Mouse (Mus musculus) CH12.LX (cell line): ENCODE measurements at regions not wholly inside any gene's neighbourhood (a gene's known extent, or its start where the extent isn't known, plus 50 kb on each side); places are given as distances from the start of the nearest gene placed in this dataset.

Experiments used
- DNase-seq: peaks from one replicate; pipeline ENCODE4 v3.0.0-alpha.2; 2013; ENCODE audit errors: extremely low read depth
- H3K27ac ChIP-seq: 2 replicates; pipeline ENCODE4 v1.5.1; 2012; ENCODE audit warnings: low read depth, mild to moderate bottlenecking, control low read depth, moderate library complexity; ENCODE audit not compliant: insufficient read depth
- H3K27me3 ChIP-seq: replicated peaks from 2 replicates; pipeline ENCODE3; 2012; ENCODE audit warnings: inconsistent platforms
- H3K36me3 ChIP-seq, 2 experiments: replicated peaks in 1 of 2; 2 replicates each; pipeline versions ENCODE3 to v1.6.1; 2012; ENCODE audit warnings: inconsistent platforms in 1 of 2, low read length in 1 of 2, mild to moderate bottlenecking in 1 of 2, mixed read lengths in 1 of 2, moderate library complexity in 1 of 2; ENCODE audit not compliant: control insufficient read depth in 1 of 2, insufficient read depth in 1 of 2
- H3K4me1 ChIP-seq, 2 experiments: 2 replicates each; pipeline ENCODE4 v1.6.1; 2012; ENCODE audit warnings: inconsistent platforms in 1 of 2, moderate library complexity in 1 of 2; ENCODE audit not compliant: insufficient read depth in 2 of 2, control insufficient read depth in 1 of 2
- H3K4me2 ChIP-seq: 2 replicates; pipeline ENCODE4 v1.6.1; 2012; ENCODE audit warnings: low read depth, mild to moderate bottlenecking, control low read depth; ENCODE audit not compliant: poor library complexity, insufficient read depth, severe bottlenecking
- H3K4me3 ChIP-seq, 3 experiments: fragments of 150-350 bp in 1 of 3; sonication (generic) in 1 of 3; replicated peaks in 1 of 3; 2 replicates each; pipeline versions ENCODE3 to v1.5.1; 2011 to 2012; ENCODE audit warnings: low read depth in 2 of 3, low read length in 2 of 3, mild to moderate bottlenecking in 2 of 3, moderate library complexity in 2 of 3, control low read depth in 1 of 3, improper control_type of control experiment in 1 of 3, inconsistent platforms in 1 of 3, mixed read lengths in 1 of 3; ENCODE audit not compliant: poor library complexity in 1 of 3
- H3K79me2 ChIP-seq: replicated peaks from 2 replicates; pipeline ENCODE4 v1.6.1; 2012; ENCODE audit warnings: mild to moderate bottlenecking, moderate library complexity; ENCODE audit not compliant: control insufficient read depth, poor library complexity, insufficient read depth, severe bottlenecking; ENCODE audit errors: extremely low read depth
- H3K9ac ChIP-seq: 2 replicates; pipeline ENCODE4 v1.6.1; 2012; ENCODE audit warnings: low read depth, mild to moderate bottlenecking, control low read depth, moderate library complexity; ENCODE audit not compliant: insufficient read depth
- H3K9me3 ChIP-seq: replicated peaks from 2 replicates; pipeline ENCODE3; 2012; ENCODE audit warnings: low read length, inconsistent platforms, mixed read lengths
- CTCF ChIP-seq, 2 experiments: IDR thresholded peaks in 1 of 2; conservative IDR thresholded peaks in 1 of 2; 2 replicates each; pipeline ENCODE4 v1.5.1; 2011 to 2012; ENCODE audit warnings: low read depth in 2 of 2, low read length in 2 of 2, improper control_type of control experiment in 1 of 2, inconsistent platforms in 1 of 2, mild to moderate bottlenecking in 1 of 2, moderate library complexity in 1 of 2
- E2F4 ChIP-seq: IDR thresholded peaks from 2 replicates; pipeline ENCODE4 v1.6.1; 2011; ENCODE audit warnings: low read depth, low read length, improper control_type of control experiment; ENCODE audit not compliant: insufficient replicate concordance
- EP300 ChIP-seq: IDR thresholded peaks from 2 replicates; pipeline ENCODE4 v1.6.1; 2011; ENCODE audit warnings: low read length, improper control_type of control experiment
- ETS1 ChIP-seq: conservative IDR thresholded peaks from 2 replicates; pipeline ENCODE4 v1.6.1; 2012; ENCODE audit warnings: low read depth, mild to moderate bottlenecking, inconsistent platforms, low read length, improper control_type of control experiment, moderate library complexity
- HCFC1 ChIP-seq: IDR thresholded peaks from 2 replicates; pipeline ENCODE4 v1.6.1; 2012; ENCODE audit warnings: low read depth, mild to moderate bottlenecking, inconsistent platforms, low read length, improper control_type of control experiment
- IRF4 ChIP-seq: IDR thresholded peaks from 2 replicates; pipeline ENCODE4 v1.6.1; 2014; ENCODE audit warnings: low read depth, mild to moderate bottlenecking, inconsistent platforms, low read length, improper control_type of control experiment
- JUN ChIP-seq: IDR thresholded peaks from 2 replicates; pipeline ENCODE4 v1.6.1; 2011; ENCODE audit warnings: low read depth, mild to moderate bottlenecking, low read length, improper control_type of control experiment, moderate library complexity; ENCODE audit not compliant: insufficient read depth
- JUND ChIP-seq: conservative IDR thresholded peaks from 2 replicates; pipeline ENCODE4 v1.6.1; 2011; ENCODE audit warnings: low read depth, low read length, improper control_type of control experiment
- MAFK ChIP-seq: IDR thresholded peaks from 2 replicates; pipeline ENCODE4 v1.6.1; 2011; ENCODE audit warnings: low read length, improper control_type of control experiment; ENCODE audit not compliant: insufficient replicate concordance
- MAZ ChIP-seq: IDR thresholded peaks from 2 replicates; pipeline ENCODE4 v1.6.1; 2012; ENCODE audit warnings: low read depth, mild to moderate bottlenecking, inconsistent platforms, low read length, improper control_type of control experiment, moderate library complexity
- MYC ChIP-seq: IDR thresholded peaks from 2 replicates; pipeline ENCODE4 v1.6.1; 2011; ENCODE audit warnings: low read depth, mild to moderate bottlenecking, improper control_type of control experiment, low read length
- PAX5 ChIP-seq: IDR thresholded peaks from 2 replicates; pipeline ENCODE4 v1.6.1; 2012; ENCODE audit warnings: low read length, inconsistent platforms, mixed read lengths
- POLR2A ChIP-seq: IDR thresholded peaks from 2 replicates; pipeline ENCODE4 v1.6.1; 2011; ENCODE audit warnings: low read depth, mild to moderate bottlenecking, improper control_type of control experiment, low read length
- POLR2AphosphoS2 ChIP-seq: IDR thresholded peaks from 2 replicates; pipeline ENCODE4 v1.6.1; 2011; ENCODE audit warnings: low read depth, low read length, improper control_type of control experiment
- TBP ChIP-seq: conservative IDR thresholded peaks from 2 replicates; pipeline ENCODE4 v1.6.1; 2011; ENCODE audit warnings: low read depth, low read length, improper control_type of control experiment
- USF1 ChIP-seq: IDR thresholded peaks from 2 replicates; pipeline ENCODE4 v1.6.1; 2014; ENCODE audit warnings: low read depth, mild to moderate bottlenecking, inconsistent platforms, low read length, improper control_type of control experiment
- USF2 ChIP-seq: conservative IDR thresholded peaks from 2 replicates; pipeline ENCODE4 v1.6.1; 2011; ENCODE audit warnings: low read depth, low read length, improper control_type of control experiment
- dilution Hi-C: fragments of 300-500 bp; cut with MboI; formaldehyde crosslinking; loops from 2 replicates; pipeline ENCODE4 v1.14.3; 2020; ENCODE audit warnings: low sequenced_read_pairs; ENCODE audit not compliant: extremely low pct_unique_long_range_greater_than_20kb, extremely low pct_ligation_motif_present
- in situ Hi-C: fragments of 300-500 bp; cut with MboI; formaldehyde crosslinking; loops from 3 replicates; pipeline ENCODE4 v1.14.3; 2019; ENCODE audit warnings: low sequenced_read_pairs, low pct_ligation_motif_present, low pct_unique_long_range_greater_than_20kb, mixed read lengths

GRCm38 (mm10) chr12:51103541-51104042 is 244.3 kb upstream of the G2e3 start:
- Histone ChIP-seq H3K9me3 (peaks cover 41% of the 10 kb centered on the region), H3K27ac (no peak overlapping the region), H3K27me3 (no peaks in the 10 kb centered on the region), H3K36me3 (no peaks in the 10 kb centered on the region), H3K4me3 (no peak overlapping the region), H3K4me1 (no peaks in the 10 kb centered on the region), H3K4me2 (no peak overlapping the region), H3K79me2 (no peaks in the 10 kb centered on the region), H3K9ac (no peak overlapping the region)
- in situ Hi-C loops (no loop called here), dilution Hi-C loops (no loop called here)
- DNase-seq: no peak
- TF ChIP-seq USF2: no peak
- no peak for TF ChIP-seq IRF4
- TF ChIP-seq JUND: no peak
- TF ChIP-seq HCFC1: no peak
- TF ChIP-seq POLR2A: no peak
- TF ChIP-seq E2F4: no peak
- TF ChIP-seq POLR2AphosphoS2: no peak
- no peak for TF ChIP-seq MAFK
- no peak for TF ChIP-seq MYC
- no peak for TF ChIP-seq ETS1
- no peak for TF ChIP-seq USF1

GRCm38 (mm10) chr12:51101636-51102035 is 246.2 kb upstream of the G2e3 start:
- Histone ChIP-seq H3K9ac (no peak overlapping the region), H3K27ac (no peak overlapping the region), H3K27me3 (no peaks in the 10 kb centered on the region), H3K79me2 (no peaks in the 10 kb centered on the region), H3K9me3 (peaks cover 37% of the 10 kb centered on the region), H3K4me2 (no peak overlapping the region), H3K4me1 (no peaks in the 10 kb centered on the region), H3K36me3 (no peaks in the 10 kb centered on the region), H3K4me3 (no peak overlapping the region)
- dilution Hi-C loops: no loop called here
- in situ Hi-C loops: no loop called here
- no peak for TF ChIP-seq MAZ
- TF ChIP-seq CTCF (conservative IDR thresholded peaks at IDR 0.05 in 1 of 2, IDR thresholded peaks at IDR 0.05 in 1 of 2; ENCODE audit: low read depth in 2 of 2, low read length in 2 of 2): no peak
- TF ChIP-seq PAX5: no peak
- TF ChIP-seq TBP: no peak
- no peak for TF ChIP-seq JUN
- no peak for DNase-seq

- DNase-seq: no peak
These were observed 247.0 kb upstream of the G2e3 start for GRCm38 (mm10) chr12:51100868-51101267.

More at GRCm38 (mm10) chr12:51100868-51101267, 247.0 kb upstream of the G2e3 start:
- H3K27me3 ChIP-seq: no peaks in the 10 kb centered on the region
- H3K9ac ChIP-seq: no peak overlapping the region
- no peak overlapping the region for H3K4me3 ChIP-seq
- no peaks in the 10 kb centered on the region for H3K4me1 ChIP-seq
- TF ChIP-seq POLR2A: no peak
- no peak for TF ChIP-seq MAFK
- TF ChIP-seq EP300: no peak
- TF ChIP-seq USF1: no peak
- dilution Hi-C loops (no loop called here), in situ Hi-C loops (no loop called here)
- H3K4me2 ChIP-seq: no peak overlapping the region
- H3K27ac ChIP-seq: no peak overlapping the region
- H3K9me3 ChIP-seq: peaks cover 37% of the 10 kb centered on the region
- H3K79me2 ChIP-seq: no peaks in the 10 kb centered on the region
- H3K36me3 ChIP-seq: no peaks in the 10 kb centered on the region
